Mouse (Mus musculus) intestine, embryonic 15.5 days (tissue): ENCODE data around the gene Bpifb9a. TPM values are rescaled to one million over a fixed set of nuclear protein-coding genes. Genes with fewer than 3 reads are reported as not detected.
"Not testable (repeated sequence)": the region's sequence is repeated elsewhere in the genome, so short reads cannot be mapped to it uniquely, and the experiment has no call there.

Source experiments
- ATAC-seq: fragments of 200-750 bp; cut with Nextera tagmentation; 2 replicates; pipeline ENCODE4 v1.8.0; 2017; ENCODE audit warnings: moderate TSS enrichment, moderate library complexity
- H3K27ac ChIP-seq: fragments of 300-500 bp; sonication (generic); 2 replicates; pipeline ENCODE4 v1.5.1; 2015; ENCODE audit warnings: mild to moderate bottlenecking, inconsistent platforms
- H3K27me3 ChIP-seq: fragments of 300-500 bp; sonication (generic); replicated peaks from 2 replicates; pipeline ENCODE4 v1.6.1; 2015; ENCODE audit warnings: inconsistent platforms
- H3K36me3 ChIP-seq: fragments of 300-500 bp; sonication (generic); 2 replicates; pipeline ENCODE4 v1.6.1; 2015; ENCODE audit warnings: inconsistent platforms
- H3K4me1 ChIP-seq: fragments of 300-500 bp; sonication (generic); replicated peaks from 2 replicates; pipeline ENCODE4 v1.6.1; 2015; ENCODE audit warnings: inconsistent platforms
- H3K4me2 ChIP-seq: fragments of 300-500 bp; sonication (generic); replicated peaks from 2 replicates; pipeline ENCODE4 v1.6.1; 2015; ENCODE audit warnings: mild to moderate bottlenecking, inconsistent platforms
- H3K4me3 ChIP-seq: fragments of 300-500 bp; sonication (generic); replicated peaks from 2 replicates; pipeline ENCODE4 v1.5.1; 2015; ENCODE audit warnings: inconsistent platforms
- H3K9ac ChIP-seq: fragments of 300-500 bp; sonication (generic); 2 replicates; pipeline ENCODE4 v1.6.1; 2015; ENCODE audit warnings: inconsistent platforms
- H3K9me3 ChIP-seq: fragments of 300-500 bp; sonication (generic); 2 replicates; pipeline ENCODE4 v1.6.1; 2016; ENCODE audit warnings: inconsistent platforms
- WGBS: fragments of 180-500 bp; shearing (Covaris S2); methylation state at CpG from one replicate; pipeline ENCODE4 v1.1.7; 2015; 5-methylcytosine and 5-hydroxymethylcytosine counted together
- polyA plus RNA-seq: library from polyadenylated mRNA; unstranded; fragments of >200 nt; fragmentation: Nextera tagmentation; extraction: Ambion mirVana; gene quantifications from 2 replicates; pipeline ENCODE4 v1.2.1, GENCODE M21; 2015

Gene Bpifb9a
- polyA plus RNA-seq, 1 experiment from 2014 or later, result not detected

DNA sequence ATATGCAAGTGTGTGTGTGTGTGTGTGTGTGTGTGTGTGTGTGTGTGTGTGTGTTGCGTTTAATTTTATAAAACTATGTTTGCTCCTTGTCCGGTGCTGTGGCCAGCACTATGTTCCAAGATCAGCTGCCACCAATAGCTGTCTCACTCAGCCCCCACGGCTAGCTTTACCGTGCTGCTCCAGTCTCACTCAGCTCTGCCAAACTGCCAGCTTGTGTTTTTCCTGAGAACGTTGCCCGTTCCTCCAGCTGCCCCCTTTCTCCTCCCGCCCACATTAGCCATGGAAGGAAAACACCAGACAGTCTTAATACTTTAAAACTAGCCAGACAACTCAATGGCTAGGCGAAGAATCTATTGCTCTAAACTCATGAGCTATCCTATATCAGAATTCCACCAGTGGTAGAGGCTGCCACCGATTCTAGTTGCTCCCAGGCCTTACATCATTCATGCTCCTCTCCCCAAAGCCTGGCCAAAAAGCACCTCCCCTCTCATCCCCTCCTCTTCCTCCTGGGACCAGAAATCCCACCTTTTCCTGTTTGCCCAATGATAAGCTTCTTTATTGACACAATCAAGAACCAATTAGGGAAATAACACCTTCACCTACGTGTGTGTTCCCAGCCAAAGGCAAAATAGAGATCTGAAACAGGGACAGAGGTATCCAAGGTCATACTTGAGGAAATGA is 14.2 kb upstream of the Bpifb9a start:
- ATAC-seq, result no peak
- Histone ChIP-seq H3K27me3 (no peaks in the 10 kb centered on the region), H3K36me3 (no peaks in the 10 kb centered on the region), H3K4me3 (no peak overlapping the region), H3K9me3 (no peaks in the 10 kb centered on the region), H3K4me1 (no peaks in the 10 kb centered on the region), H3K9ac (no peak overlapping the region), H3K27ac (no peak overlapping the region), H3K4me2 (no peak overlapping the region)
- WGBS, result 89% methylated on average over 10 of the region's 10 CpGs

GRCm38 (mm10) chr2:154245322-154245721 is 12.3 kb upstream of the Bpifb9a start:
- no peaks in the 10 kb centered on the region for H3K36me3 ChIP-seq
- H3K9ac ChIP-seq, result no peak overlapping the region
- H3K4me1 ChIP-seq, result no peaks in the 10 kb centered on the region
- no peak overlapping the region for H3K27ac ChIP-seq
- WGBS, result 86% methylated on average over 5 of the region's 5 CpGs
- H3K4me2 ChIP-seq, result no peak overlapping the region
- no peaks in the 10 kb centered on the region for H3K27me3 ChIP-seq
- no peak for ATAC-seq
- H3K9me3 ChIP-seq, result no peaks in the 10 kb centered on the region
- H3K4me3 ChIP-seq, result no peak overlapping the region

- H3K36me3 ChIP-seq, H3K9ac ChIP-seq, H3K4me3 ChIP-seq, ATAC-seq, H3K9me3 ChIP-seq, H3K27ac ChIP-seq, H3K4me2 ChIP-seq, H3K27me3 ChIP-seq, H3K4me1 ChIP-seq: not testable (repeated sequence)
- WGBS, result 84% methylated on average over 2 of the region's 4 CpGs
These were observed 2.4 kb upstream of the Bpifb9a start for GRCm38 (mm10) chr2:154255254-154255653.

DNA sequence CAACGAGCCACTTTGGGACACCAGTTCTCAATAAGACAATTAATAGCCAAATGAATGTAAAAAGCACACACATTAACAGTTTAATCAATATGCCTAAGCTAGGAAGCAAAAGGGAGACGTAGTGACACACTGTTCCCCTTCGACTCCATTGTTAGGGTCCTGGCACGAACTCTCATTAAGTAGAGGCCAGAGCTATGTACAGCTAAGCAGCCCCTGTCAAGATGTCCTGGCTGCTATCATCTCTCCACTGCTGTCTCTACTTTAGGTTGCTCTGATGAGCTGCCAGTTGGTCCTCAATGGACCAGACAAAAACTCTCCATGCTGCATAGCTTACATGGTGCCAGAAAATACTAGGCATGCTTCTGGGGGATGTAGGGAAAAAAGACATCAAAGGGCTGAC is 1.9 kb upstream of the Bpifb9a start:
- no peak for ATAC-seq

DNA sequence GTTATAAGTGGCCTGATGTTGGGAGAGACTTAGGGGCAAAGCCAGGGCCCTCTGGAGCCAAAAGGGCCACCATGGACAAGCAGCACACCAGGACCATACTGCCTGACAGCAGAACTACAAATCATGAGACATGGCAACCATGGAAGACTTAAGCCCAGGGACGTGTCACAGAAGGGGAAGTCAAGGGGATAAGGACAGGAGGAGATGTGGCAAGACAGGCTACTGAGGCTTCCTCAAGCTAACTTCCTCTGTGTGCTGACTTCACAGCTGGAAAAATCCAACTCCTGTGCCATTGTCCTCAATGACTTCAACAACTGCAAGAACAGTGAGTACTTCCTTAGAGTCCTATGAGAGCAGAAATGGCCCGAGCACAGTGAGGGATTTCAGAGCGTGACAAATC is 6.7 kb downstream of the Bpifb9a start:
- not testable (repeated sequence) for H3K27ac ChIP-seq, H3K27me3 ChIP-seq, H3K9ac ChIP-seq, H3K36me3 ChIP-seq, H3K9me3 ChIP-seq, ATAC-seq, H3K4me3 ChIP-seq, H3K4me1 ChIP-seq, H3K4me2 ChIP-seq
- WGBS, result 78% methylated on average over 3 of the region's 3 CpGs

More for the DNA sequence above, 1.9 kb upstream of the Bpifb9a start:
- Histone ChIP-seq H3K36me3 (no peaks in the 10 kb centered on the region), H3K4me1 (no peaks in the 10 kb centered on the region), H3K9ac (no peak overlapping the region), H3K4me3 (no peak overlapping the region), H3K27ac (no peak overlapping the region), H3K9me3 (no peaks in the 10 kb centered on the region), H3K4me2 (no peak overlapping the region), H3K27me3 (no peaks in the 10 kb centered on the region)
- WGBS, result 81% methylated on average over 4 of the region's 4 CpGs

DNA sequence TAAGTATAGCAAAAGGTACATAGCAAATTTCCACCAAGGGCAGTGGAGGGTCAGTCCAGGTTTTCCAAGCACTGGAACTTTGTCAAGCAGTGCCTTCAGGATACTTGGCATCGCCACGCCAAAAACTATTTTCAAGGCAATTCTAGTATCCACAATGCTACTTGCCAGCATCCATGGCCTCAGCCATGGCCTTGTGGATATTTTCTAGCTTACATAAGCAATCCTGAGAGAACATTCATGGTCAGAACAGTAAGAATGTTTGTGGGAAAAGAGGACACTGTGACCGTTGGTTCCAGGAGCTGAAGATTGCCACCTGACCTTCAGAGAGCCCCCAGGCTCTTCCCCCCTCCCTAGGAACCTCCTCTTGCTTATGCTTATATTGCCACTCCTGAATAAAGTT is 34.2 kb downstream of the Bpifb9a start:
- not testable (repeated sequence) for H3K27me3 ChIP-seq, H3K27ac ChIP-seq, H3K4me2 ChIP-seq, H3K9ac ChIP-seq, H3K4me3 ChIP-seq, H3K9me3 ChIP-seq, H3K36me3 ChIP-seq, ATAC-seq, H3K4me1 ChIP-seq
- WGBS, result 85% methylated on average over 3 of the region's 3 CpGs

DNA sequence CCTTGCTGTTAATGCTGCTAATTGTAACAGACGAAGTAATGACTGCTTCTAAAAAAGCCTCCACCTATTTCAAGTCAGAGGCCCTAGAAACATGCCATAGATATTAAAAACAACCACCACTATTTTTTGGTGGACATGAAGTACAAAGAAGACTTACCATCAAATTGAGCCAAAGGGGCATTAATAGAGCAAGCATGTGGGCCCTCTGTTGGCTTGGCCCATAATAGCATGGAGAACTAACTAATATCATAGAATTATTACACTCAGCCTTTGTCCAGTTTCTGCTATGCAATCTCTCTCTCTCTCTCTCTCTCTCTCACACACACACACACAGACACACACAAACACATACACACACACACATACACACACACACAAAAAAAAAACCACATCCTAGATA is 35.2 kb downstream of the Bpifb9a start:
- H3K27ac ChIP-seq, result no peak overlapping the region
- H3K36me3 ChIP-seq, result no peaks in the 10 kb centered on the region
- H3K4me1 ChIP-seq, result no peaks in the 10 kb centered on the region
- no peak overlapping the region for H3K4me2 ChIP-seq
- no peak for ATAC-seq
- 82% methylated on average over 1 of the region's 1 CpGs for WGBS
- no peaks in the 10 kb centered on the region for H3K27me3 ChIP-seq
- H3K9ac ChIP-seq, result no peak overlapping the region
- H3K9me3 ChIP-seq, result no peaks in the 10 kb centered on the region
- no peak overlapping the region for H3K4me3 ChIP-seq

DNA sequence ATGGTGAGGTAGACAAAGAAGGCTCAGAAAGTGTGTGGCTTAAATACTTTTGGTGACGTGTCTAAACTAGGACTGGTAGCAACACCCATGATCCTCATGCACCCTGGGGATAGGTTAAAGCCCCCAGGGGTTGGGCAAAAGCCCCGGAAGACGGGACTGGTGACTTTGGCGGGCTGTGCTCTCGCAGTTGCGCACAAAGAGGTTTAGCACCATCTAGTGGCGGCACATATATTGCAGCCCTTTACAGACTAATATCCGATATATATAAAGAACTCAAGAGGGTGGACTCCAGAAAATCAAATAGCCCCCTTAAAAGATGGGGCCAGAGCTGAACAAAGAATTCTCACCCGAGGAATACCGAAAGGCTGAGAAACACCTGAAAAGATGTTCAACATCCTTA is 37.1 kb downstream of the Bpifb9a start:
- ATAC-seq, H3K4me1 ChIP-seq, H3K4me3 ChIP-seq, H3K9ac ChIP-seq, H3K27me3 ChIP-seq, H3K36me3 ChIP-seq, H3K9me3 ChIP-seq, H3K27ac ChIP-seq: not testable (repeated sequence)
- peak overlapping the region; percentile 43 for H3K4me2 ChIP-seq
- WGBS, result 3% methylated on average over 10 of the region's 10 CpGs

DNA sequence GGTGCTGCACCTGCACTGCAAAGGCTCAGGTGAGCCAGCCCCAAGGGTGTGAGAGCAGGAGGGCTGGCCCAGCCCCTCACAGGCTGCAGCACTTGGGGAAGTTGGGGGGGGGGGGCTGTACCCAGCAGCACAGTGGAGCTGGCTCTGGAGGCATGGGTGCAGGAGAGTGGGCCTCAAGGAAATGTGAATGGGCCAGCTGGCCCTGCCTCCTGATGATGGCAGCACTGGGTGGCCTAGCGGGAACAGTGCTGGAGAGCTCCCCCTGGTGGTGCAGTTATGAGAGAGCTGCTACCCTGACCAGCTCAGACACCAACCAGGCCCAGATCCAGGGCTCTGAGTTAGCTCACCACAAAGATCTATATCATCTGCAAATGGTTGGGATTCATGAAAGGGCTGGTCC is 42.8 kb downstream of the Bpifb9a start:
- Histone ChIP-seq H3K4me1 (no peaks in the 10 kb centered on the region), H3K36me3 (no peaks in the 10 kb centered on the region), H3K27ac (no peak overlapping the region), H3K9me3 (no peaks in the 10 kb centered on the region), H3K27me3 (no peaks in the 10 kb centered on the region), H3K4me3 (no peak overlapping the region), H3K4me2 (no peak overlapping the region), H3K9ac (no peak overlapping the region)
- WGBS, result 13% methylated on average over 1 of the region's 1 CpGs
- ATAC-seq, result peak; percentile 56

DNA sequence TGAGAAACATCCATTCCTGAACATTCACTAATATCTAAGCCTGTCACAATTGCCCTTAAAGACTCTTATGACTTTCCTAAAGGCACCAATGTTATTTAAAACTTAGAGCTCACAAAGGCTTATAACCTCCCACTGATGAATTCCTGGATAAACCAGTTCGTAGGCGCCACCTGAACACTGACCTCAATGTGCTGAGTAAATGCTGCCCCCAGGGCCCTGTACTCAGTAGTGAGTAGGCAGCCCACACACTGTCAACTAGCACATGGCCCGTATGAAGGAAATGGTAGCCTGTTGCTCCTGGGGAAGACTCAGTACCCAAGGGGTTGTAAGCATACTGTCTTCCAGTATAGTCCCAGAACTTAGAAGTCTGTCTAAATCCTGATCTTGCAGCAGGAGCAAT is 44.1 kb downstream of the Bpifb9a start:
- 88% methylated on average over 3 of the region's 3 CpGs for WGBS
- no peaks in the 10 kb centered on the region for H3K9me3 ChIP-seq
- H3K27ac ChIP-seq, result no peak overlapping the region
- H3K27me3 ChIP-seq, result no peaks in the 10 kb centered on the region
- no peak overlapping the region for H3K9ac ChIP-seq
- no peak for ATAC-seq
- no peak overlapping the region for H3K4me2 ChIP-seq
- H3K4me1 ChIP-seq, result no peaks in the 10 kb centered on the region
- H3K4me3 ChIP-seq, result no peak overlapping the region
- H3K36me3 ChIP-seq, result no peaks in the 10 kb centered on the region

GRCm38 (mm10) chr2:154304604-154305003 is 47.0 kb downstream of the Bpifb9a start:
- H3K4me2 ChIP-seq, H3K4me3 ChIP-seq, H3K27ac ChIP-seq, H3K27me3 ChIP-seq, H3K9me3 ChIP-seq, H3K36me3 ChIP-seq, H3K4me1 ChIP-seq, H3K9ac ChIP-seq, ATAC-seq: not testable (repeated sequence)
- 86% methylated on average over 1 of the region's 3 CpGs for WGBS

DNA sequence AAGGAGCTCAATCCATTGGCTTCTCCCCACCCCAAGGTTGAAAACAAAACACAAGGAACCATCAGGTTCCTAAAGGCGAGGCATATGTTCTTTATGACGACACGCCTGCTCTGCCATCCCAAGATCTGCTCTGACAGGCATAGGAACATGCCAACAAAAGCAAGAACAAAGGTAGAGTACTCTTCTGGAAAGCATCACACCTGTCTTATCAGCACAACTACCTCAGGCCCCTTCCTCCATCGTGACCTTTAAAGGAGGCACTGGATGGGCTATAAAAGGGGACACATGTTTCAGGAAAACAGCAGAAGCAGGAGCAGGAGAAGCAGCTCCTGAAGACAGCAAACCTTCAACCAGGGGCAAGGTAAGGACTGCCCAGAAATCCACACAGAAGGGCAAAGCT is 49.3 kb downstream of the Bpifb9a start, which contains the start of gene Bpifb9b:
Gene Bpifb9b, plus strand, starts transcription at position 301 of the 400 bp plus-strand sequence.
- H3K4me2 ChIP-seq, H3K27ac ChIP-seq, H3K4me3 ChIP-seq, ATAC-seq, H3K4me1 ChIP-seq, H3K9ac ChIP-seq, H3K27me3 ChIP-seq, H3K9me3 ChIP-seq, H3K36me3 ChIP-seq: not testable (repeated sequence)
- 74% methylated on average over 4 of the region's 4 CpGs for WGBS

GRCm38 (mm10) chr2:154313771-154314170 is 56.1 kb downstream of the Bpifb9a start:
- H3K27me3 ChIP-seq, H3K27ac ChIP-seq, H3K9ac ChIP-seq, H3K4me1 ChIP-seq, H3K36me3 ChIP-seq, ATAC-seq, H3K4me3 ChIP-seq, H3K9me3 ChIP-seq, H3K4me2 ChIP-seq: not testable (repeated sequence)
- 78% methylated on average over 5 of the region's 5 CpGs for WGBS
